9 mouse cellular contexts compared by ENCODE assay signal in genomic region chr9:44841241-44841640, GRCm38 (mm10). TPM values are rescaled to one million over a fixed set of nuclear protein-coding genes. Genes with fewer than 3 reads are reported as not detected.
A peak's percentile ranks its signal among the peaks of the same experiment; 100 is the strongest.
DNase-seq lines count a peak whose midpoint lies in the region; ATAC-seq and TF ChIP-seq lines count a peak whose summit lies in the region.
"Had no signal": no experiment of that assay in that cellular context is flagged by ENCODE, and none has a peak within 500 bp of the region (broad histone marks: within the 10 kb centered on the region; RNA-seq: fewer than 3 reads in every experiment).

No protein-coding gene starts in this region.

- H3K9me3 ChIP-seq in kidney, embryonic 16.5 days (ENCODE audit: low read length) = no peaks in the 10 kb centered on the region
- H3K9me3 ChIP-seq in G1E (replicated peaks) = no peaks in the 10 kb centered on the region
- H3K9me3 ChIP-seq: liver, embryonic 15.5 days had no signal

- H3K36me3 ChIP-seq in kidney, embryonic 16.5 days (ENCODE audit: insufficient read depth, low read length) = peaks cover 66% of the 10 kb centered on the region
- peaks cover 90% of the 10 kb centered on the region for H3K36me3 ChIP-seq in G1E (replicated peaks)

- H3K27ac ChIP-seq in kidney, embryonic 16.5 days (ENCODE audit: low read length) = no peak overlapping the region
- H3K27ac ChIP-seq: liver, embryonic 15.5 days had no signal

- no peak overlapping the region for H3K9ac ChIP-seq in kidney, embryonic 16.5 days (replicated peaks; ENCODE audit: low read length)
- H3K9ac ChIP-seq: liver, embryonic 15.5 days had no signal

- 90% methylated on average over 10 of the region's 10 CpGs for WGBS in kidney, embryonic 16.5 days

- H3K27me3 ChIP-seq in kidney, embryonic 16.5 days (ENCODE audit: insufficient read depth, low read length) = no peaks in the 10 kb centered on the region
- H3K27me3 ChIP-seq in G1E (ENCODE audit: insufficient read depth, low read length) = no peaks in the 10 kb centered on the region
- H3K27me3 ChIP-seq: liver, embryonic 15.5 days had no signal

- intact Hi-C loops in left cerebral cortex, postnatal 4 days (cut with DNase I) = loop anchor here (10.0 kb wide), 1 partner anchor 1024 kb away; no protein-coding TSS in a partner anchor
- intact Hi-C loops in left cerebral cortex, postnatal 25 days (cut with DNase I) = no loop called here

- H3K4me1 ChIP-seq in kidney, embryonic 16.5 days (ENCODE audit: insufficient read depth, low read length) = no peaks in the 10 kb centered on the region
- no peaks in the 10 kb centered on the region for H3K4me1 ChIP-seq in G1E (ENCODE audit: insufficient read depth, low read depth, low read length)
- H3K4me1 ChIP-seq: liver, embryonic 15.5 days had no signal

- no peak overlapping the region for H3K4me3 ChIP-seq in kidney, embryonic 16.5 days (ENCODE audit: low read length)
- H3K4me3 ChIP-seq in G1E (ENCODE audit: low read depth, low read length) = no peak overlapping the region
- H3K4me3 ChIP-seq: liver, embryonic 15.5 days had no signal

- no peak overlapping the region for H3K4me2 ChIP-seq in kidney, embryonic 16.5 days (replicated peaks; ENCODE audit: low read depth, low read length)
- H3K4me2 ChIP-seq: liver, embryonic 15.5 days had no signal

- peak; percentile 36 for DNase-seq in kidney, adult 18-20 months
- DNase-seq in G1E (ENCODE audit: low spot score) = no peak
- DNase-seq in cerebellum, postnatal 14 days = peak; percentile 50 to 58
- no peak for DNase-seq in left cerebral cortex, postnatal 4 days
- no peak for DNase-seq in left cerebral cortex, postnatal 25 days (ENCODE audit: low spot score in 2 of 2)
- no peak for DNase-seq in frontal cortex, postnatal 14 days (ENCODE audit: low spot score in 2 of 2)

- TF ChIP-seq CTCF in G1E (IDR thresholded peaks at IDR 0.05; ENCODE audit: low read depth, low read length) = peak; percentile 40; the same call in 1 of the 2 replicates

- no peak for ATAC-seq in kidney, embryonic 16.5 days (ENCODE audit: low FRiP score, low TSS enrichment)
- ATAC-seq in G1E (ENCODE audit: extremely low read depth, insufficient number of reproducible peaks, low FRiP score, poor library complexity, severe bottlenecking) = no peak
- ATAC-seq in megakaryocyte progenitor cell, adult 5-6 weeks (replicated peaks; ENCODE audit: poor library complexity) = peak; percentile 61; the same call in 1 of the 2 replicates

RNA-seq across cellular contexts. Expression of gene Ttc36, which starts 38.4 kb away (rescaled TPM):
- polyA plus RNA-seq in kidney, embryonic 16.5 days (2015; fragmentation: Nextera tagmentation; extraction: Ambion mirVana) = 161 and 182 TPM in 2 replicates
- total RNA-seq in G1E (2014; fragmentation: Nextera tagmentation) = not detected in 2 replicates
- total RNA-seq in G1E (2017) = 0.76 TPM in 1 of 2 replicates, not detected in the other
- polyA plus RNA-seq in G1E (2012) = 0.31 and 0.38 TPM in 2 replicates
- total RNA-seq in megakaryocyte progenitor cell, adult 5-6 weeks (2015) = 0.15 and 0.76 TPM in 2 replicates
- not detected in 2 replicates for total RNA-seq in megakaryocyte progenitor cell, adult 5-6 weeks (2017)
- 1 to 10 TPM in 1 of 2 experiments, under 1 TPM in 1; 0.54 to 1.0 TPM for total RNA-seq in left cerebral cortex, postnatal 4 days (2021)
- total RNA-seq in left cerebral cortex, postnatal 25 days (2021) = under 1 TPM in 1 of 2 experiments, not detected in 1; 0.99 TPM

RNA-seq across cellular contexts. Expression of gene Kmt2a, which starts 39.9 kb away (rescaled TPM):
- polyA plus RNA-seq in kidney, embryonic 16.5 days (2015; fragmentation: Nextera tagmentation; extraction: Ambion mirVana) = 10.8 and 13.5 TPM in 2 replicates
- total RNA-seq in G1E (2014; fragmentation: Nextera tagmentation) = 143 TPM in 2 replicates
- total RNA-seq in G1E (2017) = 5.9 and 6.3 TPM in 2 replicates
- 8.9 and 10.0 TPM in 2 replicates for polyA plus RNA-seq in G1E (2012)
- total RNA-seq in megakaryocyte progenitor cell, adult 5-6 weeks (2015) = 49.6 and 61.0 TPM in 2 replicates
- 7.0 and 11.3 TPM in 2 replicates for total RNA-seq in megakaryocyte progenitor cell, adult 5-6 weeks (2017)
- 10 to 100 TPM; 67.5 to 70.0 TPM for total RNA-seq in left cerebral cortex, postnatal 4 days (2021)
- 10 to 100 TPM; 54.6 to 58.6 TPM for total RNA-seq in left cerebral cortex, postnatal 25 days (2021)

RNA-seq across cellular contexts. Expression of gene Tmem25, which starts 42.1 kb away (rescaled TPM):
- 34.9 and 40.4 TPM in 2 replicates for polyA plus RNA-seq in kidney, embryonic 16.5 days (2015; fragmentation: Nextera tagmentation; extraction: Ambion mirVana)
- total RNA-seq in G1E (2014; fragmentation: Nextera tagmentation) = not detected in 2 replicates
- 0.27 and 0.52 TPM in 2 replicates for total RNA-seq in G1E (2017)
- 0.04 and 0.08 TPM in 2 replicates for polyA plus RNA-seq in G1E (2012)
- 0.10 and 0.32 TPM in 2 replicates for total RNA-seq in megakaryocyte progenitor cell, adult 5-6 weeks (2015)
- not detected in 2 replicates for total RNA-seq in megakaryocyte progenitor cell, adult 5-6 weeks (2017)
- total RNA-seq in left cerebral cortex, postnatal 4 days (2021) = 10 to 100 TPM; 17.9 to 20.1 TPM
- 10 to 100 TPM; 49.0 to 53.0 TPM for total RNA-seq in left cerebral cortex, postnatal 25 days (2021)

Comparison
In these comparisons a context has a peak if more than half of its experiments do, and no peak if none do; other contexts are left out.
1. DNase-seq: peak in kidney, adult 18-20 months (single experiment) and cerebellum, postnatal 14 days (2 of 2); none in G1E (single experiment), left cerebral cortex, postnatal 4 days (single experiment), left cerebral cortex, postnatal 25 days (0 of 2) and frontal cortex, postnatal 14 days (0 of 2).
2. RNA of gene Tmem25, which starts 42.1 kb away (total RNA-seq): 49.0 to 53.0 TPM in left cerebral cortex, postnatal 25 days and 17.9 to 20.1 TPM in left cerebral cortex, postnatal 4 days; 0.27 to 0.52 TPM in G1E and 0.10 to 0.32 TPM in megakaryocyte progenitor cell, adult 5-6 weeks; every median in the first group is over 10 times any median in the second.